Mouse (Mus musculus) forebrain, embryonic 14.5 days (tissue): Measurements from ENCODE around the gene Phf2. TPM values are rescaled to one million over a fixed set of nuclear protein-coding genes. Genes with fewer than 3 reads are reported as not detected.

Source experiments
- ATAC-seq: fragments of 200-750 bp; cut with Nextera tagmentation; 2 replicates; pipeline ENCODE4 v1.8.0; 2017; ENCODE audit warnings: mild to moderate bottlenecking, moderate library complexity
- DNase-seq: peaks from one replicate; pipeline ENCODE4 v3.0.0-alpha.2; 2015; ENCODE audit warnings: low spot score
- H3K27ac ChIP-seq: fragments of 300-500 bp; sonication (generic); 2 replicates; pipeline ENCODE4 v1.5.1; 2014; ENCODE audit warnings: low read depth, mild to moderate bottlenecking, control low read depth, low read length, moderate library complexity
- H3K27me3 ChIP-seq: fragments of 300-500 bp; sonication (generic); replicated peaks from 2 replicates; pipeline ENCODE4 v1.6.1; 2014; ENCODE audit warnings: low read length, control low read depth, mixed read lengths; ENCODE audit not compliant: control insufficient read depth, insufficient read depth
- H3K36me3 ChIP-seq: fragments of 300-500 bp; sonication (generic); 2 replicates; pipeline ENCODE4 v1.6.1; 2014; ENCODE audit warnings: low read length, control low read depth; ENCODE audit not compliant: control insufficient read depth, insufficient read depth
- H3K4me1 ChIP-seq: fragments of 300-500 bp; sonication (generic); 2 replicates; pipeline ENCODE4 v1.6.1; 2014; ENCODE audit warnings: antibody characterized with exemption, low read length, control low read depth; ENCODE audit not compliant: control insufficient read depth, insufficient read depth
- H3K4me2 ChIP-seq: fragments of 300-500 bp; sonication (generic); 2 replicates; pipeline ENCODE4 v1.6.1; 2014; ENCODE audit warnings: mild to moderate bottlenecking, control low read depth, low read length
- H3K4me3 ChIP-seq: fragments of 300-500 bp; sonication (generic); 2 replicates; pipeline ENCODE4 v1.5.1; 2014; ENCODE audit warnings: low read depth, low read length, control low read depth
- H3K9ac ChIP-seq: fragments of 300-500 bp; sonication (generic); 2 replicates; pipeline ENCODE4 v1.6.1; 2014; ENCODE audit warnings: mild to moderate bottlenecking, low read length, control low read depth, moderate library complexity
- H3K9me3 ChIP-seq: fragments of 300-500 bp; sonication (generic); replicated peaks from 2 replicates; pipeline ENCODE4 v1.6.1; 2016; ENCODE audit warnings: low read length, control low read depth, mixed read lengths; ENCODE audit not compliant: control insufficient read depth
- WGBS: fragments of 180-500 bp; shearing (Covaris S2); extraction: QIAGEN DNeasy Blood & Tissue Kit; methylation state at CpG from one replicate; pipeline ENCODE4 v1.1.7; 2014; 5-methylcytosine and 5-hydroxymethylcytosine counted together
- polyA plus RNA-seq: library from polyadenylated mRNA; unstranded; fragments of >200 nt; fragmentation: Nextera tagmentation; extraction: Ambion mirVana; gene quantifications from 2 replicates; pipeline ENCODE4 v1.2.1, GENCODE M21; 2014

Phf2 gene
- polyA plus RNA-seq, 1 experiment from 2014 or later = 10.6 TPM

GRCm38 (mm10) chr13:48782727-48783725 is 87.9 kb downstream of the Phf2 start:
- Histone ChIP-seq H3K9me3 (no peaks in the 10 kb centered on the region), H3K9ac (no peak overlapping the region), H3K4me2 (no peak overlapping the region), H3K27me3 (no peaks in the 10 kb centered on the region), H3K4me1 (peaks cover 7% of the 10 kb centered on the region; the same call in 1 of the 2 replicates), H3K27ac (no peak overlapping the region), H3K4me3 (no peak overlapping the region), H3K36me3 (no peaks in the 10 kb centered on the region)
- 0 out of 2 replicates have a peak, but pooled peaks have one; percentile 40 for ATAC-seq
- DNase-seq = peak; percentile 56
- 39% methylated on average over 27 of the region's 27 CpGs for WGBS

- 71% methylated on average over 9 of the region's 9 CpGs for WGBS
- no peak overlapping the region for H3K27ac ChIP-seq
- no peak overlapping the region for H3K4me3 ChIP-seq
- no peak overlapping the region for H3K4me2 ChIP-seq
- DNase-seq (no peak), ATAC-seq (no peak)
- H3K4me1 ChIP-seq = peaks cover 7% of the 10 kb centered on the region; the same call in 1 of the 2 replicates
- no peaks in the 10 kb centered on the region for H3K27me3 ChIP-seq
- H3K36me3 ChIP-seq = no peaks in the 10 kb centered on the region
- H3K9ac ChIP-seq = no peak overlapping the region
- H3K9me3 ChIP-seq = no peaks in the 10 kb centered on the region
These were observed 90.4 kb downstream of the Phf2 start for GRCm38 (mm10) chr13:48780345-48781010.

GRCm38 (mm10) chr13:48779592-48780344 is 91.2 kb downstream of the Phf2 start:
- Histone ChIP-seq H3K27ac (no peak overlapping the region), H3K4me1 (peaks cover 7% of the 10 kb centered on the region; the same call in 1 of the 2 replicates), H3K27me3 (no peaks in the 10 kb centered on the region; the same call in 1 of the 2 replicates), H3K9me3 (no peaks in the 10 kb centered on the region), H3K36me3 (no peaks in the 10 kb centered on the region), H3K9ac (no peak overlapping the region), H3K4me3 (no peak overlapping the region), H3K4me2 (no peak overlapping the region)
- DNase-seq = no peak
- 55% methylated on average over 11 of the region's 11 CpGs for WGBS
- no peak for ATAC-seq

- 66% methylated on average over 4 of the region's 4 CpGs for WGBS
These were observed 92.8 kb downstream of the Phf2 start for GRCm38 (mm10) chr13:48778138-48778537.

GRCm38 (mm10) chr13:48774506-48774905 is 96.4 kb downstream of the Phf2 start:
- no peaks in the 10 kb centered on the region for H3K4me1 ChIP-seq
- H3K9ac ChIP-seq = no peak overlapping the region
- H3K9me3 ChIP-seq = no peaks in the 10 kb centered on the region
- H3K27me3 ChIP-seq = no peaks in the 10 kb centered on the region; the same call in 1 of the 2 replicates
- no peaks in the 10 kb centered on the region for H3K36me3 ChIP-seq
- no peak overlapping the region for H3K27ac ChIP-seq
- WGBS = 85% methylated on average over 7 of the region's 7 CpGs
- no peak overlapping the region for H3K4me2 ChIP-seq
- ATAC-seq = no peak
- no peak for DNase-seq
- H3K4me3 ChIP-seq = no peak overlapping the region

More at GRCm38 (mm10) chr13:48778138-48778537, 92.8 kb downstream of the Phf2 start:
- H3K36me3 ChIP-seq = no peaks in the 10 kb centered on the region
- H3K27me3 ChIP-seq = no peaks in the 10 kb centered on the region; the same call in 1 of the 2 replicates
- no peak overlapping the region for H3K9ac ChIP-seq
- ATAC-seq (no peak), DNase-seq (no peak)
- no peak overlapping the region for H3K27ac ChIP-seq
- no peak overlapping the region for H3K4me3 ChIP-seq
- H3K4me1 ChIP-seq = peaks cover 7% of the 10 kb centered on the region; the same call in 1 of the 2 replicates
- H3K9me3 ChIP-seq = no peaks in the 10 kb centered on the region
- no peak overlapping the region for H3K4me2 ChIP-seq

GRCm38 (mm10) chr13:48768109-48768508 is 102.8 kb downstream of the Phf2 start:
- Histone ChIP-seq H3K4me3 (no peak overlapping the region), H3K27ac (no peak overlapping the region), H3K9ac (no peak overlapping the region), H3K4me1 (peaks cover 6% of the 10 kb centered on the region; the same call in 1 of the 2 replicates), H3K9me3 (no peaks in the 10 kb centered on the region), H3K36me3 (no peaks in the 10 kb centered on the region), H3K4me2 (no peak overlapping the region), H3K27me3 (no peaks in the 10 kb centered on the region)
- DNase-seq (peak; percentile 67), ATAC-seq (peak; percentile 68)
- 54% methylated on average over 11 of the region's 11 CpGs for WGBS

- H3K27me3 ChIP-seq = no peaks in the 10 kb centered on the region
- peaks cover 6% of the 10 kb centered on the region; the same call in 1 of the 2 replicates for H3K4me1 ChIP-seq
- DNase-seq (no peak), ATAC-seq (no peak)
- H3K27ac ChIP-seq = no peak overlapping the region
- 29% methylated on average over 11 of the region's 11 CpGs for WGBS
- no peak overlapping the region for H3K4me2 ChIP-seq
- H3K9ac ChIP-seq = no peak overlapping the region
- H3K9me3 ChIP-seq = no peaks in the 10 kb centered on the region
- no peak overlapping the region for H3K4me3 ChIP-seq
- H3K36me3 ChIP-seq = no peaks in the 10 kb centered on the region
These were observed 107.1 kb downstream of the Phf2 start for GRCm38 (mm10) chr13:48763701-48764245.

- Histone ChIP-seq H3K4me3 (no peak overlapping the region), H3K27ac (no peak overlapping the region), H3K9ac (no peak overlapping the region), H3K4me1 (no peaks in the 10 kb centered on the region), H3K9me3 (no peaks in the 10 kb centered on the region), H3K27me3 (no peaks in the 10 kb centered on the region), H3K36me3 (no peaks in the 10 kb centered on the region), H3K4me2 (no peak overlapping the region)
- DNase-seq = no peak
- no peak for ATAC-seq
- WGBS = 80% methylated on average over 8 of the region's 8 CpGs
These were observed 110.0 kb downstream of the Phf2 start for GRCm38 (mm10) chr13:48760855-48761436.
